Mouse (Mus musculus) hindbrain, postnatal 0 days (tissue): ENCODE measurements around the gene Fam120b. TPM values are rescaled to one million over a fixed set of nuclear protein-coding genes. Genes with fewer than 3 reads are reported as not detected.

Experiments
- ATAC-seq: fragments of 200-750 bp; cut with Nextera tagmentation; 2 replicates; pipeline ENCODE4 v1.8.0; 2017; ENCODE audit warnings: mild to moderate bottlenecking, moderate TSS enrichment, moderate library complexity
- DNase-seq: peaks from one replicate; pipeline ENCODE4 v3.0.0-alpha.2; 2015; ENCODE audit warnings: low spot score
- H3K27ac ChIP-seq: fragments of 300-500 bp; sonication (generic); 2 replicates; pipeline ENCODE4 v1.5.1; 2014; ENCODE audit warnings: mild to moderate bottlenecking
- H3K27me3 ChIP-seq: fragments of 300-500 bp; sonication (generic); 2 replicates; pipeline ENCODE4 v1.6.1; 2014; ENCODE audit warnings: low read length, mixed read lengths; ENCODE audit not compliant: insufficient read depth
- H3K36me3 ChIP-seq: fragments of 300-500 bp; sonication (generic); 2 replicates; pipeline ENCODE4 v1.6.1; 2014; ENCODE audit warnings: low read length, mixed read lengths; ENCODE audit not compliant: insufficient read depth
- H3K4me1 ChIP-seq: fragments of 300-500 bp; sonication (generic); 2 replicates; pipeline ENCODE4 v1.6.1; 2014; ENCODE audit warnings: antibody characterized with exemption, low read length, mixed read lengths; ENCODE audit not compliant: insufficient read depth
- H3K4me2 ChIP-seq: fragments of 300-500 bp; sonication (generic); 2 replicates; pipeline ENCODE4 v1.6.1; 2014; ENCODE audit warnings: low read depth, mild to moderate bottlenecking, low read length, moderate library complexity, mixed read lengths
- H3K4me3 ChIP-seq: fragments of 300-500 bp; sonication (generic); 2 replicates; pipeline ENCODE4 v1.5.1; 2014; ENCODE audit warnings: low read length
- H3K9ac ChIP-seq: fragments of 300-500 bp; sonication (generic); replicated peaks from 2 replicates; pipeline ENCODE4 v1.6.1; 2014; ENCODE audit warnings: mild to moderate bottlenecking, low read length, moderate library complexity, mixed read lengths
- H3K9me3 ChIP-seq: fragments of 300-500 bp; sonication (generic); 2 replicates; pipeline ENCODE4 v1.6.1; 2016; ENCODE audit warnings: low read length, mixed read lengths
- CTCF ChIP-seq: IDR thresholded peaks from 2 replicates; pipeline ENCODE4 v1.5.1; 2016; ENCODE audit warnings: antibody characterized with exemption, control low read depth, low read depth
- WGBS: fragments of 180-500 bp; shearing (Covaris S2); extraction: QIAGEN DNeasy Blood & Tissue Kit; methylation state at CpG from one replicate; pipeline ENCODE4 v1.1.7; 2014; 5-methylcytosine and 5-hydroxymethylcytosine counted together
- polyA plus RNA-seq: library from polyadenylated mRNA; unstranded; fragments of >200 nt; fragmentation: Nextera tagmentation; extraction: Ambion mirVana; gene quantifications from 2 replicates; pipeline ENCODE4 v1.2.1, GENCODE M21; 2015
- total RNA-seq: library from RNA; depleted of rRNA; stranded (reverse); fragments of >200 nt; gene quantifications from 2 replicates; pipeline ENCODE4 v1.2.3, GENCODE M21; 2014; rRNA removed

Gene Fam120b
- total RNA-seq = 36.8 and 40.8 TPM in 2 replicates
- 29.4 and 31.7 TPM in 2 replicates for polyA plus RNA-seq

DNA sequence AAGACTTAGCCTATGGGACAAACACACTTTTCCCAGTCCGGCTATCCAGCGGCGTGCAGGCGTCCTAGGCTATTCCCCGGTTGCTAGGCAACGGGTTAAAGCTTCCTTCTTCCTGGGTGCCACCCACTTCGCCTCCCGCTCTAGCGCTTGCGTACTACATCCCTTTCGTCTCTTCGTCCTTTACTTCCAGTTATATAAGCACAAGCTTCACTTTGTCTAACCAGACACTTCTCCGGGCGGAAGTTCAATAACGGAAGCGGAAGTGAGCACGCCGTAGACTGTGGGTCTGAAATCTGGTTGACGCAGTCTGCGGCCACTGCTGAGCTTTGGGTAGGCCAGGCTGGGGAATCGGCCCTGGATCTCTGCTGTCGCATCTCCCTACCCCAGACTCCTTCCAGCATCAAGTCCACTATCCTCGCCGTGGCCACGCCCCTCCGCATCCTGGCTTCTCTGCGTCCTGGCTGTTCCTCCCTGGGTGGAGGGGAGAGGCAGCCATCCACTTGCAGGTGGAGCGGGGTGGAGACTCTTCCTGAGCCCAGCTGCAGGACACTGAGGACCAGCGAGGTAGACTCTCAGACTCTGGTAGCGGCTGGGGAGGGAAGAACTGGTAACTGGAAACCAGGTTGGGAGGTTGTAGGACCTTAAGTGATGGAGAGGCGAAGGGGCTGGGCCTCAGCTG is at the start of gene Fam120b:
Gene Fam120b, plus strand, starts transcription at position 206 of the 679 bp plus-strand sequence.
- Histone ChIP-seq H3K4me3 (peak within 1 kb of the TSS; percentile 82), H3K36me3 (no peaks in the 10 kb centered on the region), H3K27me3 (no peaks in the 10 kb centered on the region), H3K9ac (peak within 1 kb of the TSS; percentile 92), H3K27ac (peak within 1 kb of the TSS; percentile 88), H3K4me2 (peak within 1 kb of the TSS; percentile 86), H3K9me3 (no peaks in the 10 kb centered on the region), H3K4me1 (peaks cover 6% of the 10 kb centered on the region)
- WGBS = under 1% methylated on average over 31 of the region's 31 CpGs
- peak; percentile 97 for DNase-seq
- ATAC-seq = peak; percentile 98
- TF ChIP-seq CTCF = no peak

DNA sequence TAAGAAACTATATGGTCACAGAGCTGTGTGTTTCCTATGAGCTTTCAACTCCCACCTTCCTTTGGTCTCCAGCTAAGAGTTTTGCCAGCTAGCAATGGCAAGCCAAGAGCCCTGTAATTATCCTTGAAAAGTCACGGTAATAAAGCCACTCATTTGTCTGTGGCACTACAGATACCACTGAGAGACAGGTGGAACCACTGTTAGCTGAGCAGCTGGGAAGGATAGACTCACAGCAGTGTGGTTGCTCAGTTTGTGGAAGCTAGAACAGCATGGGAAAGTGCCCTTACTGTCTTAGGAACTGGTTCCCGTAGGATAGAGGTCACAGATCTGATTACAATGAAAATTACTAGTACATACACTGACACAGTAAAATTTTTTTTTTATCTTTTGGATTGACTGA is 45.9 kb upstream of the Fam120b start:
- Histone ChIP-seq H3K4me3 (no peak overlapping the region), H3K27ac (no peak overlapping the region), H3K27me3 (no peaks in the 10 kb centered on the region), H3K4me2 (no peak overlapping the region), H3K4me1 (no peaks in the 10 kb centered on the region), H3K36me3 (no peaks in the 10 kb centered on the region), H3K9me3 (no peaks in the 10 kb centered on the region), H3K9ac (no peak overlapping the region)
- DNase-seq = no peak
- 65% methylated on average over 2 of the region's 2 CpGs for WGBS
- TF ChIP-seq CTCF = no peak
- ATAC-seq = no peak

DNA sequence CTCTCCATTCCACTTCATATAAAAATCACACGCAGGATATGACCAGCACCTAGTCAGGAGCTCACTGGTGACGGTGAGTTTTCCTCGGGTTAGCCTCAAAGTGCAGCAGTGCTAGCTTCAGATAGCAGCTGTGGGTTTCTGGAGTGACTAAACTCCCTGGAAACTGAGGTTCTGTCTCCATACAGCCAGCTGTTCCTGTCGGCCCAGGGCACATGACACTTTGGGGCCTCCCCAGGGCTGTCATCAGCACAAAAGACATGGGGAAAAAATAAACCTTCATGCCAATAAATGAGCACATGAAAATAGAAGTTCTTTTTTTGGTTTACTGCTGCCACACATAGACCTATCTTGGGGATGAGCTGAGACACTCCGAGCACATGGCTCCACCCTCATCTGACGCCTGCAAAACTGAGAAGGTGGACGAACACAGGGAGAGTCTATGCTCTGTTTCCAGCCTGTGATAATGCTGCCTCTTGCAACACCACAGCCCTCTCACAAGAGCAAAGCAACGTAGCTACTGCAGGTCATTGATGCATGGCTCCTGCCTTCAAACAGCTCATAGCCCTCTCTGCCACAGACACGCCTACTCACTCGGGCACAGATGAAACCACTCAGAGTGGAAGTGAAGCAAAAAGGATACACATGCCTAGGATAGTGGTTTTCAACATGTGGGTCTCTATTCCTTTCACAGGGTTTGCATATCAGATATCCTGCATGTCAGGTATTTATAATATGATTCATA is 43.0 kb upstream of the Fam120b start:
- TF ChIP-seq CTCF = no peak
- Histone ChIP-seq H3K9me3 (no peaks in the 10 kb centered on the region), H3K4me2 (no peak overlapping the region), H3K36me3 (no peaks in the 10 kb centered on the region), H3K27ac (no peak overlapping the region), H3K4me1 (no peaks in the 10 kb centered on the region), H3K9ac (no peak overlapping the region), H3K4me3 (no peak overlapping the region), H3K27me3 (no peaks in the 10 kb centered on the region)
- DNase-seq (peak; percentile 7), ATAC-seq (no peak)
- WGBS = 61% methylated on average over 10 of the region's 10 CpGs

DNA sequence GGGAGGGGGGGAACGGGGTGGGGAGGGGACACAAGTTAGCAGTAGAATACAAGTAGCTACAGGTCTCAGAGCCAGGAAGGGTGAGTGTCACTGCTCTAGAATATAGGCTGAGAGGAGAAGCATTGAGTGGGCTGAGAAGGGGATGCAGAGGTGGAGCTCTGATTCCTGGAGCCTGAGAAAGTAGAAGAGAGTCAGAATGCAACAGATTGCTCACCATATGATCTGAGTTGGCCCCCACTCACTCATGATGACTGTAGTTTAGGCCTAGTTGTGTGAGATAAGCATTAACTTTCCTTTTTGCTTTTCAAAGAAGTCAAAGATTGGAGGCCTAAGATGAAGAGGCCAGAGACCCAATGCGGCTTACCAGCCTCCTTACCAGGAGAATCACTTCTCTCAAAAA is 42.0 kb upstream of the Fam120b start:
- ATAC-seq (no peak), DNase-seq (no peak)
- TF ChIP-seq CTCF = no peak
- Histone ChIP-seq H3K36me3 (no peaks in the 10 kb centered on the region), H3K27me3 (no peaks in the 10 kb centered on the region), H3K9ac (no peak overlapping the region), H3K4me2 (no peak overlapping the region), H3K9me3 (no peaks in the 10 kb centered on the region), H3K27ac (no peak overlapping the region), H3K4me3 (no peak overlapping the region), H3K4me1 (no peaks in the 10 kb centered on the region)
- 93% methylated on average over 2 of the region's 2 CpGs for WGBS

DNA sequence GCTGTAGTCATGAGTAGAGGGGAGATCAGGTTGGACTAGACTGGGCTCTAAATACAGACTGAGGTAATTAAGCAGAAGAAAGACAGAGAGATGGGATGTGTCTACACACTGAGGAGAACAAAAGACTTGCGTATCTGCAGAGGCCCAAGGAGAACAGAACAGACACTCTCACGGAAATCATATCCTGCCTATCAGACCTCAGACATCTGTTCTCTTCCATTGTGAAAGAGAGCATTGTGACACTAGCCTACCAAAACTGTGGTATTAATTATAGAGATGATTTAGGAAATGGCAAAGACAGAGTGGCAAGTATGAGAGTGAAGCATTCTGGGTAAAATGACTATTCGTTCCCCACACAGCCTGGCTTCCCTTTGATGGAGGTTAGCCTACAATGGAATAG is 40.9 kb upstream of the Fam120b start:
- no peaks in the 10 kb centered on the region for H3K27me3 ChIP-seq
- no peak overlapping the region for H3K9ac ChIP-seq
- ATAC-seq (no peak), DNase-seq (no peak)
- TF ChIP-seq CTCF = no peak
- 91% methylated on average over 3 of the region's 3 CpGs for WGBS
- no peaks in the 10 kb centered on the region for H3K36me3 ChIP-seq
- no peak overlapping the region for H3K27ac ChIP-seq
- H3K4me2 ChIP-seq = no peak overlapping the region
- H3K4me3 ChIP-seq = no peak overlapping the region
- H3K9me3 ChIP-seq = no peaks in the 10 kb centered on the region
- no peaks in the 10 kb centered on the region for H3K4me1 ChIP-seq

DNA sequence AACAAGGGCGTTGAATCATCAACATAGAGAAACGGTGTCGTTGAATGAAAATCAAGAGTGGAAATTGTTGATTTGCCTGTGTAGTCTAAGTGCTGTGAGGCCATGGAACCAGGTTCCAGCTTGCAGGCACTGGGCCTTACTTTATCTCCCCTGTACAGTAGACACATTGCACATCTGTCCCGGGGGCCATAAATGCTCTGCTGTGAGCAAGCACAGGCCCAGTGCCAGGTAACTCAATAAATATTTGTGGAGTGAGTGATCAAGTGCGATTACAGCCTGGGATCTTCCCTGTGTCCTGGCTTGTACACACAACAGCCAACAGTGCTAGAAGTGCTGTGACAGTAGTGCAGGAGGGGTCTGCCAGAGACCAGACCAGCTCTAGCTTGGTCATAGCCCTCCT is 39.5 kb upstream of the Fam120b start:
- DNase-seq = no peak
- H3K9me3 ChIP-seq = no peaks in the 10 kb centered on the region
- H3K4me1 ChIP-seq = no peaks in the 10 kb centered on the region
- TF ChIP-seq CTCF = no peak
- no peak overlapping the region for H3K4me2 ChIP-seq
- no peak overlapping the region for H3K27ac ChIP-seq
- no peak overlapping the region for H3K4me3 ChIP-seq
- H3K27me3 ChIP-seq = no peaks in the 10 kb centered on the region
- no peaks in the 10 kb centered on the region for H3K36me3 ChIP-seq
- no peak for ATAC-seq
- no peak overlapping the region for H3K9ac ChIP-seq
- 91% methylated on average over 5 of the region's 5 CpGs for WGBS

DNA sequence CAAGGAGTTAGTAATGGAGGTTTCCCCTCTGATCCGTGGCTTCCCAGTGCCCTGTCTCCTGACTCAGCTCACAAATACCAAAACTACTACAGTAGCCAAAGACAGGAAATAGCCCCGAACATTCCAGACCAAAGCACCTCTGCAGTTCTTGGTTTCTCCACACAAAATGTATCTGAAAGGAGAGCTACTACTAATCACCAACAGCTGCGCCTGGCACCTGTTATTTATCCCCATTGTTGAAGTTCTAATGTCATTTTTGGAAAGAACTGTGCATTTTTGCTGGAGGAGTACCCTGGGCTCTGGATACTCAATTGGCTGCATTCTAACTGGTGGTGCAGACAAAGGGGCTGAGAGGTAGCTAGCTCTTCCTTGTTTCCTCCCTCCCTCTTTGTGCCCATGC is 38.9 kb upstream of the Fam120b start:
- Histone ChIP-seq H3K4me3 (no peak overlapping the region), H3K9ac (no peak overlapping the region), H3K9me3 (no peaks in the 10 kb centered on the region), H3K4me1 (no peaks in the 10 kb centered on the region), H3K36me3 (no peaks in the 10 kb centered on the region), H3K27me3 (no peaks in the 10 kb centered on the region), H3K27ac (no peak overlapping the region), H3K4me2 (no peak overlapping the region)
- DNase-seq = no peak
- WGBS = 79% methylated on average over 3 of the region's 3 CpGs
- ATAC-seq = no peak
- no peak for TF ChIP-seq CTCF
